Mouse (Mus musculus): Measurements from ENCODE around the gene Coro2b. TPM values are rescaled to one million over a fixed set of nuclear protein-coding genes. Genes with fewer than 3 reads are reported as not detected.
A peak's percentile ranks its signal among the peaks of the same experiment; 100 is the strongest.

The Coro2b gene
- polyA plus RNA-seq, 1 experiment = 0.13 TPM

GRCm38 (mm10) chr9:62531459-62532275 is 5.2 kb downstream of the Coro2b start:
- Histone ChIP-seq H3K4me3 (replicated peaks) (no peak overlapping the region), H3K36me3 (replicated peaks; ENCODE audit: low read length) (no peaks in the 10 kb centered on the region), H3K27me3 (replicated peaks) (peaks cover 93% of the 10 kb centered on the region), H3K9me3 (no peaks in the 10 kb centered on the region), H3K4me1 (peaks cover 16% of the 10 kb centered on the region)
- no peak for TF ChIP-seq FLI1 (IDR thresholded peaks at IDR 0.05; ENCODE audit: low read length)
- no peak for TF ChIP-seq GATA1 (IDR thresholded peaks at IDR 0.05; ENCODE audit: borderline replicate concordance, low read length)

GRCm38 (mm10) chr9:62528527-62528926 is 8.3 kb downstream of the Coro2b start:
- peaks cover 10% of the 10 kb centered on the region for H3K4me1 ChIP-seq
- no peaks in the 10 kb centered on the region for H3K36me3 ChIP-seq (replicated peaks; ENCODE audit: low read length)
- H3K27me3 ChIP-seq (replicated peaks) = peaks cover 88% of the 10 kb centered on the region
- TF ChIP-seq FLI1 (IDR thresholded peaks at IDR 0.05; ENCODE audit: low read length) (no peak), GATA1 (IDR thresholded peaks at IDR 0.05; ENCODE audit: borderline replicate concordance, low read length) (no peak)
- no peak overlapping the region for H3K4me3 ChIP-seq (replicated peaks)
- H3K9me3 ChIP-seq = no peaks in the 10 kb centered on the region

- H3K4me1 ChIP-seq = peaks cover 23% of the 10 kb centered on the region
- H3K4me3 ChIP-seq (replicated peaks) = no peak overlapping the region
- H3K36me3 ChIP-seq (replicated peaks; ENCODE audit: low read length) = no peaks in the 10 kb centered on the region
- H3K9me3 ChIP-seq = no peaks in the 10 kb centered on the region
- TF ChIP-seq FLI1 (IDR thresholded peaks at IDR 0.05; ENCODE audit: low read length) (no peak), GATA1 (IDR thresholded peaks at IDR 0.05; ENCODE audit: borderline replicate concordance, low read length) (no peak)
- peaks cover 86% of the 10 kb centered on the region for H3K27me3 ChIP-seq (replicated peaks)
These were observed 10.0 kb downstream of the Coro2b start for GRCm38 (mm10) chr9:62526858-62527257.

GRCm38 (mm10) chr9:62526451-62526850 is 10.4 kb downstream of the Coro2b start:
- Histone ChIP-seq H3K9me3 (no peaks in the 10 kb centered on the region), H3K4me3 (replicated peaks) (no peak overlapping the region), H3K27me3 (replicated peaks) (peaks cover 86% of the 10 kb centered on the region), H3K4me1 (peaks cover 19% of the 10 kb centered on the region), H3K36me3 (replicated peaks; ENCODE audit: low read length) (no peaks in the 10 kb centered on the region)
- no peak for TF ChIP-seq GATA1 (IDR thresholded peaks at IDR 0.05; ENCODE audit: borderline replicate concordance, low read length)
- no peak for TF ChIP-seq FLI1 (IDR thresholded peaks at IDR 0.05; ENCODE audit: low read length)

- no peaks in the 10 kb centered on the region for H3K36me3 ChIP-seq (replicated peaks; ENCODE audit: low read length)
- no peak overlapping the region for H3K4me3 ChIP-seq (replicated peaks)
- TF ChIP-seq FLI1 (IDR thresholded peaks at IDR 0.05; ENCODE audit: low read length) (no peak), GATA1 (IDR thresholded peaks at IDR 0.05; ENCODE audit: borderline replicate concordance, low read length) (no peak)
- peaks cover 88% of the 10 kb centered on the region for H3K27me3 ChIP-seq (replicated peaks)
- peaks cover 18% of the 10 kb centered on the region for H3K4me1 ChIP-seq
- no peaks in the 10 kb centered on the region for H3K9me3 ChIP-seq
These were observed 12.0 kb downstream of the Coro2b start for GRCm38 (mm10) chr9:62524761-62525308.

- TF ChIP-seq FLI1 (IDR thresholded peaks at IDR 0.05; ENCODE audit: low read length) (no peak), GATA1 (IDR thresholded peaks at IDR 0.05; ENCODE audit: borderline replicate concordance, low read length) (no peak)
- H3K4me3 ChIP-seq (replicated peaks) = peak overlapping the region; percentile 20
- H3K27me3 ChIP-seq (replicated peaks) = peaks cover 84% of the 10 kb centered on the region
- H3K9me3 ChIP-seq = no peaks in the 10 kb centered on the region
- H3K36me3 ChIP-seq (replicated peaks; ENCODE audit: low read length) = no peaks in the 10 kb centered on the region
- peaks cover 18% of the 10 kb centered on the region for H3K4me1 ChIP-seq
These were observed 13.9 kb downstream of the Coro2b start for GRCm38 (mm10) chr9:62522791-62523471.

- Histone ChIP-seq H3K4me3 (replicated peaks) (no peak overlapping the region), H3K36me3 (replicated peaks; ENCODE audit: low read length) (no peaks in the 10 kb centered on the region), H3K4me1 (peaks cover 18% of the 10 kb centered on the region), H3K27me3 (replicated peaks) (peaks cover 83% of the 10 kb centered on the region), H3K9me3 (no peaks in the 10 kb centered on the region)
- TF ChIP-seq FLI1 (IDR thresholded peaks at IDR 0.05; ENCODE audit: low read length) (no peak), GATA1 (IDR thresholded peaks at IDR 0.05; ENCODE audit: borderline replicate concordance, low read length) (no peak)
These were observed 14.6 kb downstream of the Coro2b start for GRCm38 (mm10) chr9:62522211-62522610.

GRCm38 (mm10) chr9:62521541-62521940 is 15.3 kb downstream of the Coro2b start:
- H3K4me1 ChIP-seq = peaks cover 18% of the 10 kb centered on the region
- H3K27me3 ChIP-seq (replicated peaks) = peaks cover 84% of the 10 kb centered on the region
- H3K9me3 ChIP-seq = no peaks in the 10 kb centered on the region
- TF ChIP-seq FLI1 (IDR thresholded peaks at IDR 0.05; ENCODE audit: low read length) (no peak), GATA1 (IDR thresholded peaks at IDR 0.05; ENCODE audit: borderline replicate concordance, low read length) (no peak)
- no peaks in the 10 kb centered on the region for H3K36me3 ChIP-seq (replicated peaks; ENCODE audit: low read length)
- H3K4me3 ChIP-seq (replicated peaks) = no peak overlapping the region

- H3K4me1 ChIP-seq = peaks cover 18% of the 10 kb centered on the region
- no peak overlapping the region for H3K4me3 ChIP-seq (replicated peaks)
- no peak for TF ChIP-seq FLI1 (IDR thresholded peaks at IDR 0.05; ENCODE audit: low read length)
- TF ChIP-seq GATA1 (IDR thresholded peaks at IDR 0.05; ENCODE audit: borderline replicate concordance, low read length) = no peak
- H3K9me3 ChIP-seq = no peaks in the 10 kb centered on the region
- no peaks in the 10 kb centered on the region for H3K36me3 ChIP-seq (replicated peaks; ENCODE audit: low read length)
- peaks cover 84% of the 10 kb centered on the region for H3K27me3 ChIP-seq (replicated peaks)
These were observed 15.9 kb downstream of the Coro2b start for GRCm38 (mm10) chr9:62520933-62521332.

Data from megakaryocyte, embryonic 14.5 days (primary cell).